Mouse (Mus musculus) T-helper 17 cell (primary cell): ENCODE results near the gene Lpar4.

Source experiments
- in situ Hi-C, 2 experiments: fragments of 300-600 bp; cut with MboI, MseI; formaldehyde crosslinking; loops; 1 replicate in 1 of 2; 2 replicates in 1 of 2; pipeline ENCODE4 v1.15.1; 2025; ENCODE audit warnings: high pct_unique_total_duplicates in 2 of 2

Gene Lpar4

GRCm38 (mm10) chrX:106920175-106920827 is at the start of gene Lpar4:
Gene Lpar4, plus strand, starts transcription at chrX:106920625.
- in situ Hi-C loops: no loop called here

GRCm38 (mm10) chrX:106871426-106871825 is 49.0 kb upstream of the Lpar4 start:
- in situ Hi-C loops: no loop called here

GRCm38 (mm10) chrX:106871894-106872293 is 48.5 kb upstream of the Lpar4 start:
- in situ Hi-C loops: no loop called here

- in situ Hi-C loops: no loop called here
These were observed 48.1 kb upstream of the Lpar4 start for GRCm38 (mm10) chrX:106872315-106872714.

GRCm38 (mm10) chrX:106897707-106898275 is 22.6 kb upstream of the Lpar4 start:
- in situ Hi-C loops: no loop called here

- in situ Hi-C loops: no loop called here
These were observed 599 bp downstream of the Lpar4 start for GRCm38 (mm10) chrX:106920828-106921619.

GRCm38 (mm10) chrX:106924572-106924971 is 4.1 kb downstream of the Lpar4 start:
- in situ Hi-C loops: no loop called here

- in situ Hi-C loops: no loop called here
These were observed 18.9 kb downstream of the Lpar4 start for GRCm38 (mm10) chrX:106939326-106939725.

- in situ Hi-C loops: no loop called here
These were observed 30.1 kb downstream of the Lpar4 start for GRCm38 (mm10) chrX:106950558-106950957.

- in situ Hi-C loops: no loop called here
These were observed 30.6 kb downstream of the Lpar4 start for GRCm38 (mm10) chrX:106951016-106951415.

- in situ Hi-C loops: no loop called here
These were observed 33.4 kb downstream of the Lpar4 start for GRCm38 (mm10) chrX:106953840-106954239.

- in situ Hi-C loops: no loop called here
These were observed 41.8 kb downstream of the Lpar4 start for GRCm38 (mm10) chrX:106962233-106962632.

GRCm38 (mm10) chrX:106964326-106964725 is 43.9 kb downstream of the Lpar4 start:
- in situ Hi-C loops: no loop called here
